Mouse (Mus musculus) G1E (cell line): ENCODE measurements around the gene Kcnb1.

Experiments used
- CTCF ChIP-seq: IDR thresholded peaks from 2 replicates; pipeline ENCODE4 v1.5.1; 2012; ENCODE audit warnings: low read depth, low read length, inconsistent platforms, mixed read lengths
- POLR2AphosphoS5 ChIP-seq: IDR thresholded peaks from 2 replicates; pipeline ENCODE4 v1.6.1; 2012; ENCODE audit warnings: low read depth, low read length, inconsistent platforms; ENCODE audit not compliant: insufficient replicate concordance

DNA sequence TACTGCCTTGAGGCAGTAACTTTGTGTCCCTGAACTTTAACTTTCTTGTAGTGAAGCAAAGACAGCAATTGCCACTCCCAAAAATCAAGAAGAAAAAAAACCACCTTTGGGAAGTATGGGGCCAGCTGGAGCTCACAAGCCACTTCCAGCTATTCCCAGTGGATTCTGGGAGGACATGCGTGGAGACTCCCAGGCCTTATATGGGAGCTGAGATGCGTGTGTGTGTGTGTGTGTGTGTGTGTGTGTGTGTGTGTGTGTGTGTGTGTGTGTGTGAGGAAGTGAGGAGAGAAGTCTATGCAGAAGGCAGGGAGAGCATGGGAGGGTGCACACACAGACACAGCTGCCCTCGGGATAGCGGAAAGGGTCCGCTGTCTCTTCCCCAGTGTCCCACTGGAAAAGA lies 62.6 kb downstream of the Kcnb1 start:
- no peak for TF ChIP-seq CTCF
- no peak for TF ChIP-seq POLR2AphosphoS5
